Mouse (Mus musculus) small intestine, adult 2 months (tissue): ENCODE measurements around the gene Atp2b4.

Experiments used
- CTCF ChIP-seq: fragments of 200-500 bp; IDR thresholded peaks from 2 replicates; pipeline ENCODE4 v1.5.1; 2012; ENCODE audit warnings: low read depth, mild to moderate bottlenecking, control low read depth, inconsistent platforms, low read length, moderate library complexity, mixed read lengths; ENCODE audit not compliant: insufficient replicate concordance, insufficient read length; ENCODE audit errors: extremely low read depth
- POLR2A ChIP-seq: fragments of 200-500 bp; IDR thresholded peaks from 2 replicates; pipeline ENCODE4 v1.6.1; 2012; ENCODE audit warnings: low read depth, mild to moderate bottlenecking, control low read depth, inconsistent platforms, low read length, moderate library complexity

GRCm38 (mm10) chr1:133670776-133671175 lies 130.1 kb downstream of the Atp2b4 start:
- TF ChIP-seq CTCF, result no peak
- TF ChIP-seq POLR2A, result no peak
